Mouse (Mus musculus): Measurements from ENCODE around the gene Hcar2. TPM values are rescaled to one million over a fixed set of nuclear protein-coding genes. Genes with fewer than 3 reads are reported as not detected.

Hcar2 gene
- 1.5 TPM for total RNA-seq (2023)

GRCm38 (mm10) chr5:123865365-123865764 is at the start of gene Hcar2:
Gene Hcar2 (minus strand): TSS chr5:123865499.

GRCm38 (mm10) chr5:123906976-123907630 is 41.8 kb upstream of the Hcar2 start, which contains the start of gene Denr:
Gene Denr (plus strand): TSS chr5:123907175.

GRCm38 (mm10) chr5:123879928-123880327 is 14.6 kb upstream of the Hcar2 start, which contains the start of gene Hcar1:
Gene Hcar1 (minus strand): TSS chr5:123880020.

Other genes with a start within 250 kb of the Hcar2 start
- gene Clip1, start 180.9 kb downstream of the Hcar2 start, total RNA-seq (2023) = 99.2 TPM
- 78.7 TPM for gene Zcchc8, start 144.4 kb downstream of the Hcar2 start, total RNA-seq (2023)
- 247 TPM for gene Rsrc2, start 116.1 kb downstream of the Hcar2 start, total RNA-seq (2023)
- 1.1 TPM for gene Kntc1, start 115.8 kb downstream of the Hcar2 start, total RNA-seq (2023)
- 0.33 TPM for gene Hcar1, start 14.5 kb upstream of the Hcar2 start, total RNA-seq (2023)
- gene Denr, start 41.7 kb upstream of the Hcar2 start, total RNA-seq (2023) = 33.8 TPM
- gene Gm43518, start 61.9 kb upstream of the Hcar2 start, total RNA-seq (2023) = 3.3 TPM
- gene Ccdc62, start 65.2 kb upstream of the Hcar2 start, total RNA-seq (2023) = 2.2 TPM
- gene Hip1r, start 108.1 kb upstream of the Hcar2 start, total RNA-seq (2023) = 36.3 TPM
- gene Vps37b, start 166.8 kb upstream of the Hcar2 start, total RNA-seq (2023) = 890 TPM
- gene Abcb9, start 230.3 kb upstream of the Hcar2 start, total RNA-seq (2023) = 21.5 TPM
- gene Ogfod2, start 246.8 kb upstream of the Hcar2 start, total RNA-seq (2023) = 20.0 TPM

Data from CD4-positive naive resting alpha-beta T cell, adult 57 days (primary cell).